Mouse (Mus musculus) cerebral cortex, adult 2 months (tissue): ENCODE data around the gene Col11a2.

Source experiments
- WGBS: fragments of 180-500 bp; shearing (Covaris S2); methylation state at CpG from one replicate; pipeline ENCODE4 v1.1.7; 2018; 5-methylcytosine and 5-hydroxymethylcytosine counted together

The Col11a2 gene

GRCm38 (mm10) chr17:34057224-34057623, 18.0 kb downstream of the Col11a2 start:
- WGBS, result 79% methylated on average over 7 of the region's 7 CpGs

- WGBS, result 65% methylated on average over 3 of the region's 3 CpGs
Observed at GRCm38 (mm10) chr17:34068864-34069263, 29.6 kb downstream of the Col11a2 start.

DNA sequence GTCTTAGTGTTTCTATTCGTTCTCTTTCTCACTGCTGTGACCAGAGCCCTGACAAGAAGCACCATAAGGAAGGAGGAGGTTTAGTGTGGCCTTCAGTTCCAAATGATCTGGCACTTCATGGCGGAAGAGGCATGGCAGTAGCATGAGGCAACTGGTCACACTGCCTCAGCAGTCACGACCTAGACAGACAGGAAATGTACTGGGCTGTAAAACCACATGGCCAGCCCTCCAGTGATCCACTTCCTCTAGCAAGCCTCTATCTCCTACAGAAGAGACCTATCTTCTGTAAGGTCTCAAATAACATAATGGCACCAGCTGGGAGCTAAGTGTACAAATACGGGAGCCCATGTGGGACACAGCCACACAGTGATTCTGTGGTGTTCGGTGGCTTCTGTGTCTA, 32.9 kb downstream of the Col11a2 start:
- 90% methylated on average over 5 of the region's 5 CpGs for WGBS

DNA sequence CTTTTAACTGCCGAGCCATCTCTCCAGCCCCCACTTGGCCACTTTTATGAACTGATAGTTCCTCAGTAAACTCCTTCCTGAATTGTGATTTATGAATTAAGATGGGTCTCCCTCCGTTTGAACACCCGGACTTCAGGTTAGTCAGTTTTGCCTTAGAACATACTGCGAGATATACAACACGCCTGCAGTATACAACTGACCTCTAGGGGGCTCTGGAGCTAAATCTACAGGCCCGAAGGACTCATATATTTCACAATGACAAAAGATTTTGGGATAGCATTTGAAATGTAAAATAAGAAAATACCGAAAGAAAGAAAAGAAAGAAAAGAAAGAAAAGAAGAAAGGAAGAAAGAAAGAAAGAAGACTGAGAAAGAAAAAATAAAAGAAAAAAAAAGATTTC, 36.0 kb downstream of the Col11a2 start:
- 40% methylated on average over 7 of the region's 7 CpGs for whole genome bisulfite sequencing

DNA sequence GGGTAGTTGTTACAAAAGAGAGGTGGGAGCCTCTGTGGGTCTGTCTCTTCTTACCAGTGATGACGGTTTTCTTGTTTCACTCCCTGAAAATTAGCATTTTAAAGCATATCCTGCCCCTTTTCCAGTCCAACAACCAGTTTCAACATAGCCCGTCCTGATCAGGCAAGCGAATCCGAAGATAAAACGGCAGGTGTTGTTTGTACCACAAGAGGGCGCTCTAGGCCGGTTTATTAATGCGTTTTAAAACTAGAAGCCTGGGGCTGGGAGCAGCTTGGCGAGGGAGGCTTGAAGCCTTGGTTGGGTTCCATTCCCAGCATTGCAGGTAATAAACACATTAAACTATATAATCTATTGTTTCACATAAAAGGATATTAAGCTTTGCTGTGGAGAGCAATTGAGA, 38.3 kb downstream of the Col11a2 start:
- under 1% methylated on average over 9 of the region's 9 CpGs for WGBS

GRCm38 (mm10) chr17:34078148-34078547, 38.9 kb downstream of the Col11a2 start:
- 51% methylated on average over 4 of the region's 4 CpGs for WGBS

DNA sequence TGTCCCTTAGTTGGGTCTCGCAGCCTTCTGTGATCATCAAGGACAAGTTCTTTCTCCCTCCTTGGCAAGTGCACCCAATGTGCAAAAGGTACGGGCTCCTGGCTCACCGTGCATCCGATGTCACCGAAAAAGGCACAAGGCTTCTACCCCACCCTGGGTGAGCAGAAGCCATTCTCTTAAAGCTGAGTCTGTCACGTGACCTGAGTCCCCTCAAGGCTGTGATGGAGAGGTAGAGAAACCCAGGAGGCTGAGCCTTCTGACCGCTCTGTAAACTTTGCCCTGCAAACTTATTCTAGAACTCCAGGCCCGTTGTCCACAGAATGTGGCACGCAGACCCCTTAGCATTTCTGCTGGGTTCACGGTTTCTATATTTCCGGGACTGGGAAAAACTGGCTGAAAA, 39.8 kb downstream of the Col11a2 start:
- WGBS, result 93% methylated on average over 11 of the region's 11 CpGs

GRCm38 (mm10) chr17:34079621-34080020, 40.4 kb downstream of the Col11a2 start:
- 12% methylated on average over 5 of the region's 5 CpGs for WGBS

DNA sequence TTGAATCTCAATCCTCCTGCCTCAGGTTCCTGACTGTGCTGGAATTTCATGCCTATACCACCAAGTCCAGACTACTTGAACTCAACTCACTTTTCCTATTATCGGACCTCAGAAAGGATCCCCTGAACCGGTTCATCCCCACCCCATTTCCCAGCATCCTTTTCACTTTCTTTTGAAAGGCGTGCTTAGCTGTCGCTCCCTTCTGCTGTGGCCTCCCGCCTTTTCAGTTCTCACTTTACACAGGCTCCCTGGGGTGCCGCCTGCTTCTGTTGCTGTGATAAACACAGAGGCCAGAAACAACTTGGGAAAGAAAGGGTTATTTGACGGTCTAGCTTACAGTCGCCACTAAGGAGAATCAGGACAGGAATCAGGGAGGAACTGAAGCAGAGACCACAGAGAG, 43.9 kb downstream of the Col11a2 start:
- 22% methylated on average over 8 of the region's 8 CpGs for WGBS

DNA sequence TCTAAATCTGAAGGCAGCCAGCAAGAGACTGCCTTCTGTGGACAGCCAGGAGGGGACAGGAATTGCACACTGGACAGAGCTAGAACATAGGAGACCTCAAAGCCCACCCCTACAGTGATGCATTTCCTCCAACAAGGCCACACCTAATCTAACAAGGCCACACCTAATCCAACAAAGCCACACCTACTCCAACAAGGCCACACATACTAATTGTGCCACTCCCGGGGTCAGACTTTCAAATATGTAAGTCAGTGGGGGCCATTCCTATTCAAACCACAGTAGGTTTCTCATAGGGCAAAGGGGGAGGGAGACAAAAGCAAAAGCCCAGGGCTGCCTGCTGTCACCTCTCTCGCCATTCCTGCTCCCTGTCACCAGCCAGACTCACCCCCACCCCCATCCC, 48.1 kb downstream of the Col11a2 start:
- 82% methylated on average over 2 of the region's 2 CpGs for WGBS

DNA sequence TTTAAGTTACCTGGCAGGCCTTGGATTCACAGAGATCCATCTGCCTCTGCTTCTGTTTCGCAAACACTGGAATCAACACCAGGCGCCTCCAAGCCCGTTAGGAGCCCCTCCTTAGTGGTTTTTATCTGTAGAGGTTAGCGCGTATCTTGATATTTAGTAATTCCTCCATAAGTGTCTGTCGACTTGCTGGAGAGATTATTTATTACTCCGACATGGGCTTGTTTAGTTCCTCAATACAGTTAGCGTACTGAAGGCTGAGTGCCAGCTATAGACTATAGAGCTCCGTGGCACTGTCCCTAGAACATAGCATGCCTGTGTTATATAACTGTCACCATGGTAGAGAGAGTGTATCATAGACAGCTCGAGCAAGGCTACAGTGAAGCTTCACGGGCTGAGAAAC, 48.9 kb downstream of the Col11a2 start:
- WGBS, result 75% methylated on average over 11 of the region's 11 CpGs

DNA sequence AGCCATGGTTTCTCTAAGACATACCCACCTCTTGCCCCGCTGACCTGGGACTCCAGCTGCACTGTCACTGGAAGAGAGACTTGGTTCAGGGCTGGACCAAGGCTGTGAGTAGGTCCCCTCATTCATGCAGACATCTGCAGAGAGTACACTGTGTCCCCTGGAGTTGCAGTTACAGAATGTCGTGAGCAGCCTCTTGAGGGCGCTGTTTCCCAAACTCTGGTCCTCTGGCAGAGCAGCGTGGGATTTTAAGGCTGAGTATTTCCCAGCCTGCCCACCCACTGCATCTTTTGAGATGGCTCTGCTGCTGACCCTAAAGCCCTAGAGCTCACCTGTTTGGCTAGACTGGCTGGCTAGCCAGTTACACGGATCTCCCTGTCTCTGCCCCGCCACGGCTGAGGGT, 51.7 kb downstream of the Col11a2 start:
- 57% methylated on average over 7 of the region's 7 CpGs for WGBS

DNA sequence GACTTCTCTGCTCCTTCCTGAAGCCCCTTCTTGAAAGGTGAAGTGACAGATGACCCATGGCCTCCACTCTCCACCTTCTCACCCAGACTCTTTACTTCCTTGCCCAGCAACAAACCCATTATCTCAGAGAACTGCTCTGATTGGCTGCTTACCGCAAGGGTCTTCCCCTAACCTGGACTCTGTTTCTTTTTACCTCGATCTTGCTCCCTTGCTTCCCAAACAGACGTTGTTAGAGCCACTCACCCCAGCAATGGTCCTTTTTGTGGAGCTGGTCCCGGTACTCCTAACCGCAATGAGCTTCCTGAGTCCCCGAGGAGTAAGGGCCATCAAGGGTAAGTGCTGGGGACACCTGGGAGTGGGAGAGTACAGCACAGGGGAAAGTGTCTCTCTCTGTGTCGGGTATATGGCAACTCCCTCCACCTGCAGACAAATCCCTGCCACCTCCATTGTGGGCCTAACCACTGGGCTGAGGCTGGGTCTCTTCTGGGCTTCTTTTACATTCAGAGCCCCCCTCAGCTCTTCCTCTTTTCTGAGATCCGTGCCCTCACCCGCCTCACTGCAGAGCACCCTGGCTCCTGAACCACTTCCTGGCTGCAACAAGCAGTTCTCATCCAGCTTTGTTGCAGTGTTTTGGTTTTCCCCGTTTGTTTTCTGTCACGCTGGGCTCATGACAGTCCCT, 53.1 kb downstream of the Col11a2 start, which contains the start of gene H2-Oa:
Gene H2-Oa, plus strand, starts transcription at position 144 of the 679 bp plus-strand sequence.
- WGBS, result 58% methylated on average over 11 of the region's 11 CpGs

- WGBS, result 51% methylated on average over 7 of the region's 7 CpGs
Observed at GRCm38 (mm10) chr17:34093199-34093874, 54.1 kb downstream of the Col11a2 start.

- WGBS, result 88% methylated on average over 27 of the region's 27 CpGs
Observed at GRCm38 (mm10) chr17:34094283-34095035, 55.2 kb downstream of the Col11a2 start.

GRCm38 (mm10) chr17:34096497-34097010, 57.3 kb downstream of the Col11a2 start:
- 86% methylated on average over 3 of the region's 3 CpGs for WGBS

GRCm38 (mm10) chr17:34097272-34097671, 58.0 kb downstream of the Col11a2 start:
- WGBS, result 66% methylated on average over 5 of the region's 5 CpGs

DNA sequence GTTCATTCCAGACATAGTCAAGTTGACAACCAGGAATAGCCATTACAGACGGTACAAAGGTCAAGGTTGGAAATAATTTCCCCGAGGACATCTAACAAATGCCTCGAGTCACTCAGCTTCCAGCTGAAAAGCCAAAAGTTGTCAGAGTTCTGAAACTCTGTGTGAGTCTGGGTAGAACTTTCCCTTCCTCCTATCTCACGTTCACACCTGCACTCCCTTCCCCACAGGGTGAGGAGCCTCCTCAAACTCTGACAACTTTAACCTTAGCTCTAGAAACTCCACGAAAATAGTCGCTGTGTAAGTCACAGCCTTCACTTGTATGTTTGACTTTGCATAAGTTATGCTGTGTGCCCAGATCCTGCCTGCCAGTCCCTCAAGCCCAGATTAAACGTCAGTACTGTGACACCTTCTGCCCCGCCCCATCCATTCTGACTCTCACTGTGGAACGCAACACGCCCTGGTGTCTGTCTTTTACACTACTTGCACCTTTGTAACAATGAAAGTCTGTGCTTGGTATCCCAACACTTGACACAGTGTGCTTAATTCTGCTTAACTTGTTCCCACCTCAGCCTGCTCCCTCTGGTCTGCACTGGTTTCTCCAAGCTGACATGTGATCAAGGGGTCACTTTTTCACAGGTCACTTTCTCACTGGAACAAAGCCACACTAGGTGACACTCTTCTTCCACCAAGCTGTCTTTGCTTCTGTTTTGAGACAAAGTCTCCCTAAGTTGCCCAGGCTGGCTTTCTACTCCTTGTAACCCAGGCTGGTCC, 59.7 kb downstream of the Col11a2 start:
- 72% methylated on average over 10 of the region's 10 CpGs for WGBS

- 43% methylated on average over 5 of the region's 5 CpGs for WGBS
Observed at GRCm38 (mm10) chr17:34099531-34099930, 60.3 kb downstream of the Col11a2 start.

DNA sequence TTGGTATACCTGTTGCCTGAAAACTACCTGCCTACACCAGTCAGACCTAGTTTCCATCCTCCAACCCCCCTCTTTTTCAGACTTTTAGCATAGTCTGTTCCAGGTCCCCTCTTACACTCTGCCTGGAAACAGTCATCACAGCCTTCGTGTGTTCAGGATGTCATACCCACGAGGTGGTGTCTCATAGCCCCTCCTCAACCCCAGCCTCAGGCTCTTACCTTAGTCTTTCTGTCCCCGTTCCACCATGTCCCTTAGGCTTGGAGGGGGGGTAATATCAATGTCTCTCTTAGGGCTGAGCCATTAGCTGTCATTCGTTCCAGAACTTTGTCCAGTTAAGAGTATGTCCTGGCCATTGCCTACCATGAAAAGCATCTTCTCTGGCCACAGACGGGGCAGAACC, 61.9 kb downstream of the Col11a2 start:
- 28% methylated on average over 5 of the region's 5 CpGs for WGBS

DNA sequence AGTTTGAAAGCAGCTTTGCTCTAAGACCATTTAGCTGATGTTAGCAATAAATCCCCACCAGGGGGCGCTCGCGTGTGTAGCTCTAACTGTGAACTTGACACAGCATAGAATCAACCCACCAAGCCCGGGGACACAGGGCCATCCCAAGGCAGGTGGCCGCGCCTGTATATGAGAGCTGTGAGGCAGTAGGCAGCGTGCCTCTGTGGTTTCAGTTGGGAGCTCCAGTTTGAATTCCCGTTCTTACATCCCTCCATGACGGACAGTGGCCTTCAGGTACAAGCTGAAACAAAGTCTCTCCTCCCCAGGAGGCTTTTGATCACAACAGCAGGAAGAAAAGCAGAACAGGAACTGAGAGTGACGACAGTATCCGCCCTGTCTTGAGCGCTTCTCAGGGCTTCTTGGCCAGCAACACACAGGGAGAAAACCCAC, 62.4 kb downstream of the Col11a2 start:
- 8% methylated on average over 12 of the region's 12 CpGs for WGBS

DNA sequence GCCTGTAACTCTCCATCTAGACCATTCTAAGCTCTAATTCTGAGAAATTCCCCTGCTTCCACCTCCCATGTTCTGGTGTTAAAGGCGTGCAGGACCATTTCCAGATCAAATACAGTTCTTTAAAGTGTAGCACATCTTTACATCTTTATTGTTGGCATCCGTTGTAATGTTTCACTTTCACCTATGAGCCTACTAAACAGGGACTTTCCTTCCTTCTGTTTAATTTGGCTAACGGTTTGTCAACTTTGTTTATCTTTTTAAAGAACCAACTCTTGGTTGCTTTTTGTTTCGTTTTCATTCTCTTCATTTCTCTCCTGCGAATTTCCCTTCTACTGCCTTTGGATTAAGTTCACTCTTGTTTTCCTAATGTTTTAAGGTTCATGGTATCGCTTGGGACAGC, 63.6 kb downstream of the Col11a2 start:
- 76% methylated on average over 6 of the region's 6 CpGs for WGBS
